In genomic region chr1:155741378-155741945, GRCm38 (mm10) we compare ENCODE assay signal across 7 mouse cellular contexts. TPM values are rescaled to one million over a fixed set of nuclear protein-coding genes. Genes with fewer than 3 reads are reported as not detected.
A peak's percentile ranks its signal among the peaks of the same experiment; 100 is the strongest.
DNase-seq lines count a peak whose midpoint lies in the region; ATAC-seq and TF ChIP-seq lines count a peak whose summit lies in the region.

No protein-coding gene starts in this region.

- 2% methylated on average over 34 of the region's 34 CpGs for WGBS in lung, postnatal 0 days
- under 1% methylated on average over 34 of the region's 34 CpGs for WGBS in forebrain, embryonic 15.5 days
- WGBS in limb, embryonic 15.5 days: 1% methylated on average over 34 of the region's 34 CpGs
- under 1% methylated on average over 34 of the region's 34 CpGs for WGBS in stomach, embryonic 16.5 days

- no peak for DNase-seq in lung, postnatal 0 days (ENCODE audit: low spot score)
- DNase-seq in lung, postnatal 14 days: no peak
- no peak for DNase-seq in thymus, postnatal 4 days
- no peak for DNase-seq in cerebellum, postnatal 10 days

- peaks cover 84% of the 10 kb centered on the region for H3K27me3 ChIP-seq in lung, postnatal 0 days (replicated peaks; ENCODE audit: insufficient read depth, low read length)
- peaks cover 77% of the 10 kb centered on the region for H3K27me3 ChIP-seq in forebrain, embryonic 15.5 days
- peaks cover 88% of the 10 kb centered on the region for H3K27me3 ChIP-seq in limb, embryonic 15.5 days
- H3K27me3 ChIP-seq in stomach, embryonic 16.5 days (ENCODE audit: control insufficient read depth, insufficient read depth, low read length): peaks cover 87% of the 10 kb centered on the region

- H3K4me3 ChIP-seq in lung, postnatal 0 days (ENCODE audit: low read depth, low read length): peak overlapping the region; percentile 48
- H3K4me3 ChIP-seq in forebrain, embryonic 15.5 days: peak overlapping the region; percentile 47
- H3K4me3 ChIP-seq in limb, embryonic 15.5 days: peak overlapping the region; percentile 50
- H3K4me3 ChIP-seq in stomach, embryonic 16.5 days (replicated peaks; ENCODE audit: low read length): peak overlapping the region; percentile 55

- no peaks in the 10 kb centered on the region for H3K36me3 ChIP-seq in lung, postnatal 0 days (ENCODE audit: insufficient read depth, low read length)
- no peaks in the 10 kb centered on the region for H3K36me3 ChIP-seq in forebrain, embryonic 15.5 days
- H3K36me3 ChIP-seq in limb, embryonic 15.5 days: no peaks in the 10 kb centered on the region
- no peaks in the 10 kb centered on the region for H3K36me3 ChIP-seq in stomach, embryonic 16.5 days (ENCODE audit: control insufficient read depth, insufficient read depth, low read length)

- TF ChIP-seq EP300 in lung, postnatal 0 days (IDR thresholded peaks at IDR 0.05): no peak

- no peak overlapping the region for H3K9ac ChIP-seq in lung, postnatal 0 days (replicated peaks; ENCODE audit: low read depth)
- peak overlapping the region; percentile 32; the same call in 1 of the 2 replicates for H3K9ac ChIP-seq in forebrain, embryonic 15.5 days (replicated peaks)
- no peak overlapping the region for H3K9ac ChIP-seq in limb, embryonic 15.5 days
- H3K9ac ChIP-seq in stomach, embryonic 16.5 days (ENCODE audit: low read length): no peak overlapping the region

- no peak for ATAC-seq in lung, postnatal 0 days
- peak; percentile 21 for ATAC-seq in forebrain, embryonic 15.5 days (replicated peaks)
- no peak for ATAC-seq in limb, embryonic 15.5 days (ENCODE audit: insufficient number of reproducible peaks, low FRiP score, low TSS enrichment, low read depth)
- ATAC-seq in stomach, embryonic 16.5 days (ENCODE audit: insufficient read depth, low FRiP score): no peak

- peaks cover 21% of the 10 kb centered on the region; the same call in 1 of the 2 replicates for H3K4me1 ChIP-seq in lung, postnatal 0 days (ENCODE audit: insufficient read depth, low read depth, low read length)
- peaks cover 28% of the 10 kb centered on the region for H3K4me1 ChIP-seq in forebrain, embryonic 15.5 days
- peaks cover 40% of the 10 kb centered on the region for H3K4me1 ChIP-seq in limb, embryonic 15.5 days
- H3K4me1 ChIP-seq in stomach, embryonic 16.5 days (ENCODE audit: control insufficient read depth, insufficient read depth, low read length): peaks cover 20% of the 10 kb centered on the region

- peak overlapping the region; percentile 95 for H3K4me2 ChIP-seq in lung, postnatal 0 days (replicated peaks; ENCODE audit: low read depth, low read length)
- H3K4me2 ChIP-seq in forebrain, embryonic 15.5 days (replicated peaks): peak overlapping the region; percentile 88
- H3K4me2 ChIP-seq in limb, embryonic 15.5 days: peak overlapping the region; percentile 97
- H3K4me2 ChIP-seq in stomach, embryonic 16.5 days (ENCODE audit: low read depth, low read length): peak overlapping the region; percentile 94

- H3K9me3 ChIP-seq in lung, postnatal 0 days (ENCODE audit: low read length): no peaks in the 10 kb centered on the region
- H3K9me3 ChIP-seq in forebrain, embryonic 15.5 days: no peaks in the 10 kb centered on the region
- H3K9me3 ChIP-seq in limb, embryonic 15.5 days: no peaks in the 10 kb centered on the region
- no peaks in the 10 kb centered on the region for H3K9me3 ChIP-seq in stomach, embryonic 16.5 days (replicated peaks; ENCODE audit: control insufficient read depth, low read length)

- no peak for TF ChIP-seq CTCF in lung, postnatal 0 days (IDR thresholded peaks at IDR 0.05)

- H3K27ac ChIP-seq in lung, postnatal 0 days (ENCODE audit: low read length): no peak overlapping the region
- H3K27ac ChIP-seq in forebrain, embryonic 15.5 days (replicated peaks): no peak overlapping the region
- H3K27ac ChIP-seq in limb, embryonic 15.5 days: no peak overlapping the region
- H3K27ac ChIP-seq in stomach, embryonic 16.5 days (ENCODE audit: low read length): no peak overlapping the region

RNA-seq across cellular contexts. Expression of gene Lhx4, which starts 10.0 kb away (rescaled TPM):
- polyA plus RNA-seq in lung, postnatal 0 days (2015; fragmentation: Nextera tagmentation; extraction: Ambion mirVana): not detected in 2 replicates
- 0.33 TPM in 1 of 2 replicates, not detected in the other for polyA plus RNA-seq in forebrain, embryonic 15.5 days (2015; fragmentation: Nextera tagmentation; extraction: Ambion mirVana)
- polyA plus RNA-seq in limb, embryonic 15.5 days (2015; fragmentation: Nextera tagmentation; extraction: Ambion mirVana): 0.02 and 0.04 TPM in 2 replicates
- polyA plus RNA-seq in stomach, embryonic 16.5 days (2015; fragmentation: Nextera tagmentation; extraction: Ambion mirVana): 0.06 TPM in 1 of 2 replicates, not detected in the other
